Mouse (Mus musculus) ES-Bruce4 (cell line): ENCODE data around the gene Map7d1. TPM values are rescaled to one million over a fixed set of nuclear protein-coding genes. Genes with fewer than 3 reads are reported as not detected.

Source experiments
- H3K27ac ChIP-seq: 2 replicates; pipeline ENCODE4 v1.5.1; 2012; ENCODE audit warnings: low read length, inconsistent platforms; ENCODE audit not compliant: insufficient read depth
- H3K27me3 ChIP-seq: 2 replicates; pipeline ENCODE4 v1.6.1; 2012; ENCODE audit warnings: mild to moderate bottlenecking, low read length, inconsistent platforms; ENCODE audit not compliant: control insufficient read depth, poor library complexity, insufficient read depth, severe bottlenecking
- H3K36me3 ChIP-seq: 2 replicates; pipeline ENCODE4 v1.6.1; 2012; ENCODE audit warnings: inconsistent platforms, mild to moderate bottlenecking, low read length, moderate library complexity; ENCODE audit not compliant: control insufficient read depth, poor library complexity, insufficient read depth, severe bottlenecking
- H3K4me1 ChIP-seq: one replicate; pipeline ENCODE4 v1.8.1; 2011; ENCODE audit warnings: low read length; ENCODE audit not compliant: control insufficient read depth, insufficient read depth
- H3K4me3 ChIP-seq: 2 replicates; pipeline ENCODE4 v1.5.1; 2011; ENCODE audit warnings: low read depth, mild to moderate bottlenecking, low read length
- H3K9ac ChIP-seq: 2 replicates; pipeline ENCODE4 v1.6.1; 2012; ENCODE audit warnings: low read depth, mild to moderate bottlenecking, inconsistent platforms; ENCODE audit not compliant: poor library complexity, severe bottlenecking
- H3K9me3 ChIP-seq: replicated peaks from 2 replicates; pipeline ENCODE4 v1.6.1; 2012; ENCODE audit warnings: mild to moderate bottlenecking, low read length, inconsistent platforms; ENCODE audit not compliant: control insufficient read depth, poor library complexity, insufficient read depth, severe bottlenecking
- CTCF ChIP-seq: IDR thresholded peaks from one replicate; pipeline ENCODE4 v1.8.1; 2011; ENCODE audit warnings: low read depth, low read length
- EP300 ChIP-seq: IDR thresholded peaks from 2 replicates; pipeline ENCODE4 v1.6.1; 2011; ENCODE audit warnings: low read depth, low read length; ENCODE audit not compliant: insufficient read depth
- POLR2A ChIP-seq: IDR thresholded peaks from one replicate; pipeline ENCODE4 v1.8.1; 2011; ENCODE audit warnings: low read length; ENCODE audit not compliant: insufficient read depth
- polyA plus RNA-seq: library from polyadenylated mRNA; stranded (reverse); fragments of >200 nt; gene quantifications from 2 replicates; pipeline ENCODE4 v1.2.4, GENCODE M21; 2011; ENCODE audit warnings: low read depth; ENCODE audit not compliant: missing spikeins, insufficient read depth, insufficient read length

Map7d1 gene
- polyA plus RNA-seq, 1 experiment = 29.0 TPM

DNA sequence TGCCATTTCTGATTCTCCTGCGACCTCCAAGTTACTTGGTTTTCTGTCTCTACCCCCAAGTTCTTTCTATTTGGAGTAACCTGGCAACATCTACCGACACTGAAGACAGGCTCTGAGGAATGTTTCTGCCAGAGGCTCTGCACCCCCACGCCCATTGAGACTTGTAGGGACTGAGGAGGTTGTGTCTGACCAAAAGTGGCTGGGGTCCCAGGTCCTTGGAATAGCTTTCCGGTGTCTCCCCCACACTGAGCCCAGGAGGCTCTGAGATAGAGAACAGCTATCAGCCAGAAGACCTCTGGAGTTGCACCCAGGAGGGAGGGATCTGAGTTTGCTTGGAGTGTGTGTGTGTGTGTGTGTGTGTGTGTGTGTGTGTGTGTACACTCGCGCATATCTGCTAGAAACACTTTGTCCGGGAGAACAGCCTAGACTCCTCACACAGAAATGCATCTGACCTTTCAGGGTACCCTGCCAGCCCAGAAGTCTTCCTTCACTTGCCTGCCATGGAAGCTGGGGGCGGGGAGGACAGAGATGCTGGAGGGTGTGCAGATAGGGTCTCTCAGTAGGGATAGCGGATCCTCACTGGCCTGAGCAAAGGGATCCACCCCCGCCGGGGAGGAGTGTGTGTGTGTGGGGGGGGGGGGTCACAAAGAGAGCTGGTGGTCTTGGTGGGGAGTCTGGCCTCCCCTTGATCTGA lies 31.3 kb upstream of the Map7d1 start:
- Histone ChIP-seq H3K27me3 (peaks cover 11% of the 10 kb centered on the region; the same call in 1 of the 2 replicates), H3K9me3 (no peaks in the 10 kb centered on the region), H3K4me3 (no peak overlapping the region), H3K27ac (no peak overlapping the region), H3K9ac (no peak overlapping the region), H3K4me1 (no peaks in the 10 kb centered on the region), H3K36me3 (no peaks in the 10 kb centered on the region)
- TF ChIP-seq POLR2A = no peak
- no peak for TF ChIP-seq EP300
- TF ChIP-seq CTCF = no peak

DNA sequence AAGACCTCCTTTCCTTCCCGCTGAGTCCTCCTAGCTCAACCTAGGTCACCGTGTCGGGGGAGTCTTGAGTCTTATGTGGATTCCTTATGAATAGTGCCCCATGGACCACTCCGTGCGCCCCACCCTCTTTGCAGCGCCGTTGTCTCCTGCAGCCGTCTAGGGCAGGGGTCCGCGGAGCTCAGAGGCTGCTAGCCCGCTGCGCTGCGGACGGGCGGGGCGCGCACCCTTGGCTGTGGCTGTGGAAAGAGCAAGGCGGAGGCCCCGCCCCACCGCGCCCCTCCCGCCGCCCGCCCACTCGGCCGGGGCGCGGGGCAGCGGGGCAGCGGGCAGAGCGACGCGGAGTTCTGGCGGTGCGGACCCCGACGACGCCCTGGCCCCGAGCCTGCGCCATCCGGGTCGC lies 30.3 kb upstream of the Map7d1 start, which contains the start of gene Col8a2:
TSS of gene Col8a2 (plus strand) at position 302 of the 400 bp plus-strand sequence.
- H3K27me3 ChIP-seq = peaks cover 11% of the 10 kb centered on the region; the same call in 1 of the 2 replicates
- no peaks in the 10 kb centered on the region for H3K4me1 ChIP-seq
- no peaks in the 10 kb centered on the region for H3K9me3 ChIP-seq
- peak within 1 kb of the TSS; percentile 58 for H3K4me3 ChIP-seq
- no peaks in the 10 kb centered on the region for H3K36me3 ChIP-seq
- peak within 1 kb of the TSS; percentile 42; the same call in 1 of the 2 replicates for H3K9ac ChIP-seq
- no peak within 1 kb of the TSS for H3K27ac ChIP-seq
- TF ChIP-seq EP300 = no peak

- Histone ChIP-seq H3K4me1 (no peaks in the 10 kb centered on the region), H3K27ac (no peak overlapping the region)
Measured at GRCm38 (mm10) chr4:126283582-126283981, 27.4 kb upstream of the Map7d1 start.

GRCm38 (mm10) chr4:126281706-126282105 lies 25.6 kb upstream of the Map7d1 start:
- Histone ChIP-seq H3K27ac (no peak overlapping the region), H3K4me3 (no peak overlapping the region), H3K4me1 (no peaks in the 10 kb centered on the region), H3K27me3 (peaks cover 9% of the 10 kb centered on the region; the same call in 1 of the 2 replicates), H3K36me3 (no peaks in the 10 kb centered on the region), H3K9ac (no peak overlapping the region), H3K9me3 (no peaks in the 10 kb centered on the region)
- TF ChIP-seq POLR2A (no peak), CTCF (no peak), EP300 (no peak)

More at GRCm38 (mm10) chr4:126283582-126283981, 27.4 kb upstream of the Map7d1 start:
- TF ChIP-seq EP300 (no peak), CTCF (no peak)
- no peaks in the 10 kb centered on the region for H3K36me3 ChIP-seq
- H3K27me3 ChIP-seq = peaks cover 11% of the 10 kb centered on the region; the same call in 1 of the 2 replicates
- no peaks in the 10 kb centered on the region for H3K9me3 ChIP-seq
- H3K9ac ChIP-seq = no peak overlapping the region
- H3K4me3 ChIP-seq = no peak overlapping the region

DNA sequence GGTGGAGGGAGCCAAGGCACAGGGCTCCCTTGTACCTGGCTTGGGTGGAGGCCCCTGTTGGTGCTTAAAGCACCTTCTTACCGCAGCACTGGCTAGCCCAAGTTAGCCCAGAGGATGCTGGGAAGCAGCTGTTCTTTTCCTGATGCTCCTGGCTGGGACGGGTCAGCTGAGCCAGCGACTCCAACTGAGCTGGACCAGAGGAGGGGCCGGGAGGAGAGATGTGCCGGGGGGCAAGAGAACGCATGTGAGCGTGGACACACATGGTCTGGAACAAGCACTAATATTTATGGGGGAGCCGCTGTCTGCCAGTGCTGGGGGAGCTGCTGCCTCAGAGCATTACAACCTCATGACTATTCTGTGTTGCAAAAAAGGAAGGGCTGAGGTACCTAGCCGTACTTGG lies 22.8 kb upstream of the Map7d1 start:
- Histone ChIP-seq H3K9ac (peak overlapping the region; percentile 9; the same call in 1 of the 2 replicates), H3K4me1 (no peaks in the 10 kb centered on the region), H3K27me3 (no peaks in the 10 kb centered on the region), H3K9me3 (no peaks in the 10 kb centered on the region), H3K4me3 (peak overlapping the region; percentile 31), H3K27ac (no peak overlapping the region), H3K36me3 (no peaks in the 10 kb centered on the region)
- TF ChIP-seq CTCF (no peak), EP300 (no peak), POLR2A (peak; percentile 26)

DNA sequence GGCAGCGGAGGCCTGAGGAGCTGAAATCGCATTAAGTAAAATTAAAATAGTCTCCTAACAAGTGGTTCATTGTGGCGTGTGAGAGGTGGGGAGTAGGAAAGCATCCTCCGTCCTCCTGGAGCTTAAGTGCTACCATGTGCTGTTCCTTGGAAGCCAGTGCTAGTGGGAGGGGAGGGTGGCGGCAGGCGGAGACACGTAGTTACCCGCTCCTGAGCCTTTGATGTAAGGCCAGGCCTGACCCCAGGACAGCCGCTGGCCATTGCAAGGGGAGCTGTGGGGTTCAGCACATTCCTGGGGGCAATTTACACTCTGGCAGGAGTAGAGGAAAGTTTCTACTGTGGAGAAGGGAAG lies 22.4 kb upstream of the Map7d1 start:
- Histone ChIP-seq H3K27me3 (no peaks in the 10 kb centered on the region), H3K9ac (peak overlapping the region; percentile 9; the same call in 1 of the 2 replicates), H3K9me3 (no peaks in the 10 kb centered on the region), H3K4me1 (no peaks in the 10 kb centered on the region), H3K27ac (no peak overlapping the region), H3K4me3 (peak overlapping the region; percentile 31), H3K36me3 (no peaks in the 10 kb centered on the region)
- no peak for TF ChIP-seq POLR2A
- TF ChIP-seq CTCF = no peak
- TF ChIP-seq EP300 = no peak
